Mouse (Mus musculus): Measurements from ENCODE around the gene Fibcd1. TPM values are rescaled to one million over a fixed set of nuclear protein-coding genes. Genes with fewer than 3 reads are reported as not detected.

The Fibcd1 gene
- polyA plus RNA-seq, 1 experiment from 2014 or later, result 4.4 TPM

- Histone ChIP-seq H3K4me1 (peaks cover 35% of the 10 kb centered on the region), H3K9ac (0 out of 2 replicates have a peak overlapping the region, but pooled peaks have one; percentile 6), H3K4me3 (no peak overlapping the region), H3K27ac (0 out of 2 replicates have a peak overlapping the region, but pooled peaks have one; percentile 77), H3K4me2 (replicated peaks) (no peak overlapping the region), H3K27me3 (peaks cover 14% of the 10 kb centered on the region), H3K9me3 (replicated peaks) (no peaks in the 10 kb centered on the region), H3K36me3 (no peaks in the 10 kb centered on the region)
- no peak for ATAC-seq (ENCODE audit: low FRiP score)
- WGBS, result 63% methylated on average over 13 of the region's 15 CpGs
Measured at GRCm38 (mm10) chr2:31823933-31824730, 21.7 kb downstream of the Fibcd1 start.

GRCm38 (mm10) chr2:31822524-31823371 is 23.1 kb downstream of the Fibcd1 start:
- 0 out of 2 replicates have a peak overlapping the region, but pooled peaks have one; percentile 29 for H3K9ac ChIP-seq
- H3K4me3 ChIP-seq, result peak overlapping the region; percentile 9
- H3K4me1 ChIP-seq, result peaks cover 26% of the 10 kb centered on the region
- H3K4me2 ChIP-seq (replicated peaks), result peak overlapping the region; percentile 47
- no peaks in the 10 kb centered on the region for H3K36me3 ChIP-seq
- 18% methylated on average over 39 of the region's 39 CpGs for WGBS
- peak overlapping the region; percentile 77 for H3K27ac ChIP-seq
- H3K9me3 ChIP-seq (replicated peaks), result no peaks in the 10 kb centered on the region
- H3K27me3 ChIP-seq, result peaks cover 14% of the 10 kb centered on the region
- ATAC-seq (ENCODE audit: low FRiP score), result peak; percentile 75

GRCm38 (mm10) chr2:31815367-31815766 is 30.4 kb downstream of the Fibcd1 start:
- ATAC-seq (ENCODE audit: low FRiP score), result peak; percentile 38; the same call in 1 of the 2 replicates
- no peaks in the 10 kb centered on the region for H3K9me3 ChIP-seq (replicated peaks)
- H3K27me3 ChIP-seq, result 0 out of 2 replicates have a peak, but pooled peaks cover 7% of the 10 kb centered on the region
- no peak overlapping the region for H3K27ac ChIP-seq
- H3K4me1 ChIP-seq, result peaks cover 4% of the 10 kb centered on the region
- no peak overlapping the region for H3K4me2 ChIP-seq (replicated peaks)
- no peak overlapping the region for H3K9ac ChIP-seq
- no peaks in the 10 kb centered on the region for H3K36me3 ChIP-seq
- H3K4me3 ChIP-seq, result no peak overlapping the region
- WGBS, result 29% methylated on average over 5 of the region's 5 CpGs

GRCm38 (mm10) chr2:31814699-31815098 is 31.1 kb downstream of the Fibcd1 start:
- H3K9ac ChIP-seq, result no peak overlapping the region
- H3K4me2 ChIP-seq (replicated peaks), result no peak overlapping the region
- H3K27me3 ChIP-seq, result 0 out of 2 replicates have a peak, but pooled peaks cover 7% of the 10 kb centered on the region
- no peak overlapping the region for H3K27ac ChIP-seq
- no peaks in the 10 kb centered on the region for H3K9me3 ChIP-seq (replicated peaks)
- WGBS, result 78% methylated on average over 7 of the region's 7 CpGs
- H3K36me3 ChIP-seq, result no peaks in the 10 kb centered on the region
- no peak overlapping the region for H3K4me3 ChIP-seq
- ATAC-seq (ENCODE audit: low FRiP score), result no peak
- H3K4me1 ChIP-seq, result peaks cover 11% of the 10 kb centered on the region

- Histone ChIP-seq H3K4me1 (peaks cover 21% of the 10 kb centered on the region), H3K4me3 (no peak overlapping the region), H3K9ac (no peak overlapping the region), H3K4me2 (replicated peaks) (no peak overlapping the region), H3K9me3 (replicated peaks) (no peaks in the 10 kb centered on the region), H3K36me3 (no peaks in the 10 kb centered on the region), H3K27ac (no peak overlapping the region), H3K27me3 (0 out of 2 replicates have a peak, but pooled peaks cover 7% of the 10 kb centered on the region)
- 82% methylated on average over 4 of the region's 4 CpGs for WGBS
- ATAC-seq (ENCODE audit: low FRiP score), result no peak
Measured at GRCm38 (mm10) chr2:31813641-31814040, 32.2 kb downstream of the Fibcd1 start.

- no peak for ATAC-seq (ENCODE audit: low FRiP score)
- H3K36me3 ChIP-seq, result no peaks in the 10 kb centered on the region
- H3K9ac ChIP-seq, result no peak overlapping the region
- WGBS, result 89% methylated on average over 14 of the region's 14 CpGs
- H3K4me3 ChIP-seq, result no peak overlapping the region
- no peak overlapping the region for H3K27ac ChIP-seq
- H3K9me3 ChIP-seq (replicated peaks), result no peaks in the 10 kb centered on the region
- H3K27me3 ChIP-seq, result 0 out of 2 replicates have a peak, but pooled peaks cover 7% of the 10 kb centered on the region
- no peak overlapping the region for H3K4me2 ChIP-seq (replicated peaks)
- peaks cover 42% of the 10 kb centered on the region for H3K4me1 ChIP-seq
Measured at GRCm38 (mm10) chr2:31811086-31811958, 34.5 kb downstream of the Fibcd1 start.

- no peaks in the 10 kb centered on the region for H3K36me3 ChIP-seq
- no peak within 1 kb of the TSS for H3K4me3 ChIP-seq
- no peaks in the 10 kb centered on the region for H3K9me3 ChIP-seq (replicated peaks)
- H3K4me2 ChIP-seq (replicated peaks), result no peak within 1 kb of the TSS
- ATAC-seq (ENCODE audit: low FRiP score), result no peak
- 0 out of 2 replicates have a peak, but pooled peaks cover 7% of the 10 kb centered on the region for H3K27me3 ChIP-seq
- H3K27ac ChIP-seq, result no peak within 1 kb of the TSS
- WGBS, result 35% methylated on average over 12 of the region's 12 CpGs
- peaks cover 51% of the 10 kb centered on the region for H3K4me1 ChIP-seq
- no peak within 1 kb of the TSS for H3K9ac ChIP-seq
Measured at GRCm38 (mm10) chr2:31810444-31810843, 35.4 kb downstream of the Fibcd1 start, which contains the start of gene Qrfp. Qrfp (minus strand) TSS chr2:31810580.

GRCm38 (mm10) chr2:31809358-31809740 is 36.5 kb downstream of the Fibcd1 start:
- Histone ChIP-seq H3K27ac (0 out of 2 replicates have a peak overlapping the region, but pooled peaks have one; percentile 9), H3K9ac (no peak overlapping the region), H3K9me3 (replicated peaks) (no peaks in the 10 kb centered on the region), H3K36me3 (0 out of 2 replicates have a peak, but pooled peaks cover 3% of the 10 kb centered on the region), H3K27me3 (0 out of 2 replicates have a peak, but pooled peaks cover 7% of the 10 kb centered on the region), H3K4me1 (peaks cover 55% of the 10 kb centered on the region), H3K4me3 (no peak overlapping the region), H3K4me2 (replicated peaks) (no peak overlapping the region)
- WGBS, result 35% methylated on average over 2 of the region's 2 CpGs
- ATAC-seq (ENCODE audit: low FRiP score), result no peak

GRCm38 (mm10) chr2:31808410-31809357 is 37.1 kb downstream of the Fibcd1 start:
- Histone ChIP-seq H3K9ac (peak overlapping the region; percentile 18; the same call in 1 of the 2 replicates), H3K27me3 (0 out of 2 replicates have a peak, but pooled peaks cover 7% of the 10 kb centered on the region), H3K4me2 (replicated peaks) (no peak overlapping the region), H3K27ac (0 out of 2 replicates have a peak overlapping the region, but pooled peaks have one; percentile 9), H3K9me3 (replicated peaks) (no peaks in the 10 kb centered on the region), H3K36me3 (0 out of 2 replicates have a peak, but pooled peaks cover 10% of the 10 kb centered on the region), H3K4me3 (no peak overlapping the region), H3K4me1 (peaks cover 55% of the 10 kb centered on the region)
- 33% methylated on average over 28 of the region's 28 CpGs for WGBS
- ATAC-seq (ENCODE audit: low FRiP score), result peak; percentile 48; the same call in 1 of the 2 replicates

GRCm38 (mm10) chr2:31806639-31807382 is 39.0 kb downstream of the Fibcd1 start:
- ATAC-seq (ENCODE audit: low FRiP score), result peak; percentile 65
- peaks cover 55% of the 10 kb centered on the region for H3K4me1 ChIP-seq
- 0 out of 2 replicates have a peak, but pooled peaks cover 7% of the 10 kb centered on the region for H3K27me3 ChIP-seq
- H3K36me3 ChIP-seq, result peaks cover 28% of the 10 kb centered on the region
- H3K9me3 ChIP-seq (replicated peaks), result no peaks in the 10 kb centered on the region
- no peak overlapping the region for H3K9ac ChIP-seq
- peak overlapping the region; percentile 67 for H3K27ac ChIP-seq
- no peak overlapping the region for H3K4me3 ChIP-seq
- H3K4me2 ChIP-seq (replicated peaks), result peak overlapping the region; percentile 9; the same call in 1 of the 2 replicates
- 30% methylated on average over 9 of the region's 9 CpGs for WGBS
